Mouse (Mus musculus): ENCODE measurements at regions not wholly inside any gene's neighbourhood (a gene's known extent, or its start where the extent isn't known, plus 50 kb on each side); places are given as distances from the start of the nearest gene placed in this dataset.

DNA sequence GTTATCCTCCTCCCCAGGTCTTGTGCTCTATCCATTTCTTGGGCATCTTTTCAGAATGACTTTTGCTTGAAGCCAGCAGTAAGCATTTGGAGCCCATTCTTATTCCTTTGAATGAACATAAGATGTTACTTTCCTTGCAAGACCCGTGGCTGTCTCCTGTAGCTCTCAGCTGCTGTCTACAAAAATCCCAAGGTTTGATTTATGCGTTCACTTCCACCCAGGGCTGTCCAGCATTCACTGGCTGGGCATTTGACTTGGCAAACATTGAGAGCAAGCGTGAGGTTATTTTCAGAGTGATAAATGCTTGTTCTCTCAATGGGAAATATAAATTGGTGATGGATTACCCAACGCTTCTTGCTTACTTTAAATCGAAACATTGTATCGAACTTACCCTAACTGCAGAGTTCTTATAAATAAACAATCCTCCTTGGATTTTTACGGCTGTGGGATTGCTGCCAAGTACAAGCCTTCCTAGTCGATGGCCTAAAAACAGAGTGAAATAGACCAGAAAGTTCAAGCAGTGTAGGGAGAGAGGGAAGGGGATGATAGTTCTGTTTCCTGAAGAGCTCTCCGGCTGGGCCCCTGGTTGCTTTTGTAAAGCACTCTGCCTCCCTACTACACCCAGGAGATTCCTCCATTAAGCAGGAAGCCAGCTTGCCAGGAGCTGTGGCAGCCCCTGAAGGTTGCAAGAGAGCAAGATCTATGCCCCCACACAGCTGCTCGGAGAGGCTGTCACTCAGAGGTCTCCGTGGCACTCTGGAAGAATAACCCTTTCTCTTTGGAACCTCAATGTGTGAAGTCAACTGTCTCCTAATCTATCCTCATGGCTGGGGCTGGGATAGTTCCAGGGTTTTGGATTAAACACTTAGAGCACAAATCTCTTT is 210.1 kb downstream of the Mex3b start:
- peak; percentile 32 for DNase-seq (ENCODE audit: inconsistent ontology term)

DNA sequence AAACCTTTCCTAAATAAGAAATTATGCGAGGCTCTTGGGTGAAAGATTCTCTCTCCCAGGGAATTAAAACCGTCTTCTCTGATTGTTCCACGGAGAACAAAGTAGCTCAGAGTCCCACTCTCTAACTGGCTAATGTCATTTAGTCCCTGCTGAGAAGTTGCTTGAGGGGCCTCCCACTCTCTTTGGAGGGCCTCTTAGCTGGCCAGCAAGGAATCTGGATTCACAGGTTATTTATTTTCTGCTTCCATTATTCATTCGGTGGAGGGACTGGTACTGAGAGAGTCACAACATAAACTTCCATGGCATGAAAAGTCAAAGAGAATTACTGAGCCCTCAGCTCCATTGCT is 210.8 kb downstream of the Mex3b start:
- peak; percentile 12 for DNase-seq (ENCODE audit: inconsistent ontology term)

DNA sequence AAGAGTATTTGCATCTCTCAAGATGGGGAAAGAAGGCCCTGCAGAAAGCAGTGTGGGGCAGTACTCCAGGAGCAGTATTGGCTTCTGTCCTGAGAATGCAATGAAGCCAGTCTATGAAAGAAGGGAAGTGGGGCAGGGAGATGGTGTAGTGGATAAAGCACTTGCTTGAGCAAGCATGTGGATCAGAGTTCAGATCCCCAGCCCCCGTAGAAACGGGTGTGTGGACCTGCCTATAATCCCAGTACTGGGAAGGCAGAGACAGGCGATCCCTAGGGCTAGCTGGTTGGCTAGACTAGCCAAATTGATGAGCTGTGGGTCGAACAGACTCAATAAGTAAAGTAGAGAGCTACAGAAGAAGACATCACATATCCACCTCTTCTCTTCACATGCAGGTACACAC is 211.6 kb downstream of the Mex3b start:
- DNase-seq (ENCODE audit: inconsistent ontology term), result no peak

DNA sequence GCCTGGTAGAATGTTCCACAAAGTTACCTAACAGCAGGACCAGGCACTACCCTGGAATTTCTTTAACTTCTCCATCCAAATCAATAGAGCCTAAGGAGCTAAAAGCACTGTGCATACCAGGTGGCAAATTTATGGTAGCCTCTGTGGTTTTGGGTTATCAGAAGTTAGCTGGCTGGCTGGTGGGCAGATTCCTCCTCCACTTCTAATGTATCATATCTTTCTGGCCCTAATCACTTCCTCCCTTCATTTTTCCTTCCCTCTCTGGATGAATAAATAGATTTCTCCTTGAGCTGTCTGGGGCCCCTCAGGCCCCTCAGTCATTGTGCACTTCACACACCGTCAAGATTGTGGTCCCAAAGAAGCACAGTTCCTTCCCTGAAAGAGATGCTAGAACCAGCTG is 212.7 kb downstream of the Mex3b start:
- no peak for DNase-seq (ENCODE audit: inconsistent ontology term)

DNA sequence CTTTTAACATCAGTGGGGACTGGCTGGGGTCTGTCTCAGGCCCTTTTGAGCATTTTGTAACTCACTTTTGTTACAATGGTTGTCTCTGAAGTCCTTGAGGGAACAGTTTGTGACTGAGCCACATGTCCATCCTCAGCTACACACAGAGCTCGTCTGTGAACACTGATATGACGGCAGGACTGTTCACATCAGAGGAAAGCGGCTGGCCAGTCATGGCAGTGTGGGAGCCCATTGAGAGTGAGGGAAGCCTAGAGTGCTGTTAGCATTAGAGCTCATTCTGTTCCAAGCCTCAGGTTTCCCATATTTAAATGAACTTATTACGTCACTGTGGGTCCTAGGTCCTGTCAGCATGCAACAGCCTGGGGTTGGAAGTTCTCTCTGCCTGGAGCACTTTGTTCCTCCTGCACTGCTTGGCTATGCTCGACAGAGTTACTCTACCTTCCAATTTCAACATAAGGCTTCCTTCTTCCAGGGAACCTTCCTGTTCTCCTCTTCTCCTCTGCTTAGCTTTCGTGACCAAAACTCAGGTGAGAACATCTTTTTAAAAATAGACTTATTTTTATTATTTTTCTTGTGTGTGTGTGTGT is 217.5 kb downstream of the Mex3b start:
- no peak for DNase-seq (ENCODE audit: inconsistent ontology term)

DNA sequence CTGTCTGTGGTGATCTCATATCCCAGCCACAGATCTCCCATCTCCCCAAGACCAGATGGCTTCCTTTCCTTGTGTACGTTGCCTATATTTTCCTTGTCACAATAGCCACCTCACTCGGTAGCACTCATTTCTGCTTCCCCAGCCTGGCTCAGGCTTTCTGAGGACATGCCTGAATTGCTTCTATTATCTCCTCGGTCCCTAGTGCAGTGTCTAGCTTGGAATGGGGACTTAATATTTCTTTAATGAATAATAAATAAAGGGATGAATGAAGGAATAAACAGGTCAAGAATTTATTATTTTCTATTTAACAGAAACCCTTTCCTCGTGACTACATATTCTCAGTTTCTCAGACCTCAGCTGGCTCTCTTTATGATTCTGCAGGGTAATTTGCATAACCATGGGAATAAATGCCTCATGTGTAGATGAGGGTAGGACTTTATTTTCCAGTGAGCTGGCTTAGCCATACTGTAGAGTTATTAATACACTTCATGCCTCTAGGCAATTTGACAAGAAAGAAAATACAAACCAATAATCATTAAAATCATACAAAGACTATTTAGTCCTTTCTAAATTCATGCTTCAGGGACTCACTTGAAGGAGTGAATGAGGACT is 218.5 kb downstream of the Mex3b start:
- no peak for DNase-seq (ENCODE audit: inconsistent ontology term)

DNA sequence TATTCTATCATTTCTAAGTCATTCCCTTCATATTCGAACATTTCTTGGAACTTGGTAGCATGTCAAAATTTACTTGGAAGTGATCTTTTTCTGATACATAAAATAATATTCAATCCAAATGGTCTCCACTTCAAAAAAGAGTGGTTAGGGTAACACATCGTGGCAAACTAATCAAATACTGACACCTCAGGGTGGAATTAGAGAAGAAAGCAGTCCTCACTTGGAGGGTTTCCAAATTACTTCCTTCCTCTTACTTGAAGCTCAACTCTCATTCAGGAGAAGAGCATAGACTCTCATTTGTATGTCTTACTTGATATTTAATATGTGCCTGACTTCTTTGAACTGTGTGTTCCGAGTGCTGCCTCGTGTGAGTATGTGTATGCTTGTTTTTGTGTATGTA is 220.3 kb downstream of the Mex3b start:
- no peak for DNase-seq (ENCODE audit: inconsistent ontology term)

- DNase-seq (ENCODE audit: inconsistent ontology term), result no peak
These were observed 221.0 kb downstream of the Mex3b start for GRCm38 (mm10) chr7:83088125-83088524.

DNA sequence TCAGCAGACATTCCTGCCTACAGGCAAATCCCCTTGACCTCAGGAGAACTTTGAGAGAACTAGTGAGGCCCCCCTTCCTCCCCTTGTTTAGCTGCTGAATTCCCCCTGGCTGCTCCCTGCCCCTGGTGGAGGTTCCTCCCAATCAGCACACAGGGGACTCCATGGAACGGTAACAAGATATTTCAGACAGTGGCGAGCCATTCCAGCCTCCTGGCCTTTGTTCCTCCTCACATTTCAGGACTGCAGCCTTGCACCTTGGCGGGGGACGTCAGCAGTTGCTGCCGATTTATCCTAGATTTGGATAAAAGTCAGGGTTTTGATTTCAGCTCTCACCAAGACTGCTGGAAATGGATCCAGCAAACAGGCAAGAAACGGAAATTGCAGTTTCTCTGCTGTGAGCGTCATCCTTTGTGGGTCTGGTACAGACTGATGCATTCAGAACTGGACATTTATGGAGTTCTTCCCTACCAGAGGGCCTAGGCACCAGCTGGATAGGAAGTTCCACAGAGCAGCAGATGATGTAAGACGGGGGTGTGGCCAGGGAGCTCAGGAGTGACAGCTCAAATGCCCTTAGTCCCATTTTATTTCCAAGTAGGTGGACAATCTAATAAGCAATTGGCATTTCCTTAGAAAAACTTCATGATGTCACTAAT is 222.3 kb downstream of the Mex3b start:
- DNase-seq (ENCODE audit: inconsistent ontology term), result peak; percentile 27

GRCm38 (mm10) chr7:83093923-83094355 is 226.8 kb downstream of the Mex3b start:
- DNase-seq (ENCODE audit: inconsistent ontology term), result no peak

- no peak for DNase-seq (ENCODE audit: inconsistent ontology term)
These were observed 227.8 kb downstream of the Mex3b start for GRCm38 (mm10) chr7:83094899-83095298.

GRCm38 (mm10) chr7:83095593-83095992 is 228.5 kb downstream of the Mex3b start:
- DNase-seq (ENCODE audit: inconsistent ontology term), result no peak

GRCm38 (mm10) chr7:83104426-83104825 is 237.3 kb downstream of the Mex3b start:
- no peak for DNase-seq (ENCODE audit: inconsistent ontology term)

GRCm38 (mm10) chr7:83105672-83106071 is 238.5 kb downstream of the Mex3b start:
- no peak for DNase-seq (ENCODE audit: inconsistent ontology term)

DNA sequence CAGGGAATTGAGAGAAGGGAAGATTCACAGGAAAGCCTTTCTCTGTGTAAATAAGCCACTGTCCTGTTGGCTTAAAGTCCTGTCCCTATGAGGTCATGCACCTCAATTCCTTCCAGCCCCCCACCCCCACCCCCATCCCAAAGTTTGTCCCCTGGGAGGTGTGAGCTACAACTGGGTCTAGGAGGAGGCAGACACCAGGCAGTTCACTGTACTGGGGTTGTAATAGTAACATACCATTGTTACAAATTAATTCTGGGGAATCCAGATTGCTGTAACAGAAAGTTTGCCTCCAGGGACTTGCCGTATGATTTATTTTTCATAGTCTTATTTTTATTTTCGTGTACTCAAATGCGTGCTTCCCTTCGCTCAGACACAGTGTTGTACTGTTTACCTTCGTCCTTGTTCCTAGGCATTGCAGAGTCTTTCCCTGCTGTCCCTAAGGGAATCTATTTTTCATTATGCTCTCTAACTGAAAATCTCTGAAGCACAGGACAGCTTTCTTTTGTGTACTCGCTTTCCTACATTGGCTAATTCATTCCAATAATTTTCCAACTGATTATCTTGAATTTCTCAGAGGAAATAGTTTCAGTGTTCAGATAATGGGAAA is 244.2 kb downstream of the Mex3b start:
- DNase-seq (ENCODE audit: inconsistent ontology term), result no peak

- no peak for DNase-seq (ENCODE audit: inconsistent ontology term)
These were observed 249.4 kb downstream of the Mex3b start for GRCm38 (mm10) chr7:83116487-83116886.

DNA sequence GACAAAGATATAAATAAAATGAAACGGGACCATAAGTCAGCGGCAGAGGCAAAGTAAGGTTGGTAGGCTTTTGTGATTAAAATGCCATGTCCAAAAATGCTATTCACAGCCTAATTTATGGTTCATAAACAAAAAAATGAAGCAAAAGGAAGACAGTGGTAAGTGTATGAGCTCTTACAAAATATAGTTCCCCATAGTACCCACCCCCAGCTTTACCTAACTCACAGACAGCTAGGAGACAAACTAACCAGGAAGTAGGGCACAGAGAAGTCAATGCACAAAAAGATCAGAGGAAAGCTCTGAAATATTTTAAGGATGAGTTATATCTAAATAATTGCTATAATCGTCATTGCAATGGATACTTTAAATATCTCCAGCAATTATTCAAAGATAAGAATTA is 249.9 kb downstream of the Mex3b start:
- DNase-seq (ENCODE audit: inconsistent ontology term), result no peak

DNA sequence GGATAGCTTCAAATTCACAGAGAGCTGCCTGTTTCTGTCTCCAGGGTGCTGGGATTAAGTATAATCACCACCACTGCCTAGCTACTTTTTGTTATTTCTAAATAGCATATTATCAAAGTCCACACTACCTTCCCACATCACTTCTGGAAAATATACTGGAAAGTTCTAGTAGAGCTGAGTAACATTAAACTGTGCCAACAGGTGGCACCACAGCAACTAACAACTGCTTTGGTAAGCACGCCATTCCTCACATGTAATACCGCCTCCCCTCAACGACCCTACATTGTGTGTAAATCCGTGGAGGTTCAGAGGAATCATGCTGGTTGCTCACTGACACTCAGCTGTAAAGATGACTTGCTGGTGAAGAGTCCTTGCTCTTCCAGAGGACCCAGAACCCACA is 259.1 kb downstream of the Mex3b start:
- DNase-seq (ENCODE audit: inconsistent ontology term), result no peak

DNA sequence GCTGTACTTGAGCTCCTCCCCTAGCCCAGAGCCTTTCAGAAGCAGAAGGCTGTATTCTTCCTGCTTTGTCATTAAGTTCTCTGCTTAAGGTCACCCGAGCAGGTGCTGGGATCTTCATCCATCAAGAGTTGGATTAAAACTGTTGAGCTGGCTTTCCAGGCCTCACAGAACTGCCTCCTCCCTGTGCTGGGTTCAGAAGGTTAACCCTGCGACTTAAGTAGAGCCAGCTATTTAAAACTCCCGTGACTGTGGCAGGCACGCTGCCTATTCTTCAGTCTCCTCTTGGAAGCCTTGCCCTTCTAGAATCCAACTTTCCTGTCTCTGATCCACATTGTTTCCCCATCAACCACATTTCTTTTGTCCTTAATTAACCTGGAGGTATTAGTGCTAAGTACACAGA is 273.1 kb downstream of the Mex3b start:
- no peak for DNase-seq (ENCODE audit: inconsistent ontology term)

DNA sequence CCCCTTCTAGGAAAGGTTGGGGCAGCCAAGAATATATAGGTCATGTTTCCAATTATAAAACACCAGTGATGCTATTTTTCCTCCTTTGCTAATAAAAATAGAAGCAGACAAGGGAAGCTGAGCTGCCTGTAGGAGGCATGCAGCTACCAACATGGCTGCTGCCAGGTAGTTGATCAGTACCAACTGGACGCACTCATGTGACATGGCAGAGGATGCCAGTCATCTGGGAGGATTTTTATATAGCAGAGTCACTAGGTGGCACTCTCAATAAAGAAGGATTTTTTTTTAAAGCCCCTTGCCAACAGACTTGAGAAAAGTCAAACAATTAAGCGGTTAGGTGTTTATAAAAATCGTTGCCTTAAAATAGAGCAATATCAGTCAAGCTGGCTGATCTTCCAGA is 273.5 kb downstream of the Mex3b start:
- no peak for DNase-seq (ENCODE audit: inconsistent ontology term)

GRCm38 (mm10) chr7:83144018-83144417 is 276.9 kb downstream of the Mex3b start:
- DNase-seq (ENCODE audit: inconsistent ontology term), result no peak

DNA sequence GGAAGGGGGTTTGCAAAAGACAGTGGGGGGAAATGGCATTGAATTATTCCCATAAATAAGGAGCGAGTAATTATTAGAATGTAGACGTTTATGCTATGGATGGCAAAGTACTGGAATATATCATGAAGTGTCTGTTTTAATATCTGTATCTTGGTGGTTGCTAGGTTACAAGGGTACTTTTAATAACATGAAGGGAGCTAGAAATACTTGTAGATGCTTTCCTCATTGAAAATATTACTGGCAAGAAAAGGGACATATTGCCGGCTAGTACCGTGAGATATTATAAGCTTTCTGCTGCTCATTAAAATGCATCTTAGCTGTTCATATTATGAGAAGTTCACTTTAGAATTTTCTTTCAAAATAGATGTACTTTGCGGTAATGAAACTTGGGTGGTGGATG is 278.4 kb downstream of the Mex3b start:
- no peak for DNase-seq (ENCODE audit: inconsistent ontology term)
